In genomic region chr2:72398227-72398626, GRCm38 (mm10) we compare ENCODE assay signal across 9 mouse cellular contexts.
A peak's percentile ranks its signal among the peaks of the same experiment; 100 is the strongest.
DNase-seq lines count a peak whose midpoint lies in the region; ATAC-seq and TF ChIP-seq lines count a peak whose summit lies in the region.
"Had no signal": no experiment of that assay in that cellular context is flagged by ENCODE, and none has a peak within 500 bp of the region (broad histone marks: within the 10 kb centered on the region; RNA-seq: fewer than 3 reads in every experiment).

No protein-coding gene starts in this region.

- no peaks in the 10 kb centered on the region for H3K27me3 ChIP-seq in CH12.LX (replicated peaks)
- H3K27me3 ChIP-seq in liver, embryonic 13.5 days: no peaks in the 10 kb centered on the region

- H3K9ac ChIP-seq in CH12.LX (ENCODE audit: insufficient read depth, low read depth): no peak overlapping the region
- no peak overlapping the region for H3K9ac ChIP-seq in liver, embryonic 13.5 days

- dilution Hi-C loops in CH12.LX (cut with MboI; ENCODE audit: extremely low pct_ligation_motif_present, extremely low pct_unique_long_range_greater_than_20kb, low sequenced_read_pairs): no loop called here

- H3K36me3 ChIP-seq in CH12.LX (replicated peaks in 1 of 2; ENCODE audit: control insufficient read depth in 1 of 2, insufficient read depth in 1 of 2, low read length in 1 of 2): peaks cover 0 to 18% of the 10 kb centered on the region in 2 experiments
- H3K36me3 ChIP-seq in liver, embryonic 13.5 days: peaks cover 16% of the 10 kb centered on the region; the same call in 1 of the 2 replicates

- no peaks in the 10 kb centered on the region for H3K9me3 ChIP-seq in CH12.LX (replicated peaks; ENCODE audit: low read length)
- H3K9me3 ChIP-seq in liver, embryonic 13.5 days (replicated peaks): no peaks in the 10 kb centered on the region

- no peak overlapping the region for H3K27ac ChIP-seq in CH12.LX (ENCODE audit: insufficient read depth, low read depth)
- H3K27ac ChIP-seq in liver, embryonic 13.5 days: no peak overlapping the region
- H3K27ac ChIP-seq: macrophage had no signal

- no peak for TF ChIP-seq POLR2A in CH12.LX (IDR thresholded peaks at IDR 0.05; ENCODE audit: low read depth, low read length)

- in situ Hi-C loops in CH12.LX (cut with MboI; ENCODE audit: low pct_ligation_motif_present, low pct_unique_long_range_greater_than_20kb, low sequenced_read_pairs): loop anchor here (10.0 kb wide), 1 partner anchor 163 kb away; no protein-coding TSS in a partner anchor

- TF ChIP-seq CTCF in CH12.LX (conservative IDR thresholded peaks at IDR 0.05 in 1 of 2, IDR thresholded peaks at IDR 0.05 in 1 of 2; ENCODE audit: low read depth in 2 of 2, low read length in 2 of 2): peak; percentile 38 to 61; a peak in 3 of 4 replicates

- TF ChIP-seq EP300 in CH12.LX (IDR thresholded peaks at IDR 0.05; ENCODE audit: low read length): no peak

- peak; percentile 16; the same call in 1 of the 2 replicates for TF ChIP-seq RAD21 in CH12.LX (IDR thresholded peaks at IDR 0.05; ENCODE audit: low read depth, low read length)

- intact Hi-C loops in heart, postnatal 10 days (cut with DNase I): loop anchor here (10.0 kb wide), 1 partner anchor 363 kb away; no protein-coding TSS in a partner anchor

- 15% methylated on average over 13 of the region's 13 CpGs for WGBS in liver, embryonic 13.5 days (ENCODE audit: insufficient replicate concordance)

- no peaks in the 10 kb centered on the region for H3K4me1 ChIP-seq in CH12.LX (ENCODE audit: control insufficient read depth in 1 of 2, insufficient read depth in 2 of 2)
- H3K4me1 ChIP-seq in liver, embryonic 13.5 days (replicated peaks): peaks cover 14% of the 10 kb centered on the region

- H3K4me2 ChIP-seq in CH12.LX (ENCODE audit: insufficient read depth, low read depth, poor library complexity, severe bottlenecking): no peak overlapping the region
- peak overlapping the region; percentile 38 for H3K4me2 ChIP-seq in liver, embryonic 13.5 days

- peak; percentile 9 for DNase-seq in cerebellum, adult 8-10 months
- no peak for DNase-seq in cerebellum, adult 11 months
- DNase-seq in CH12.LX (ENCODE audit: extremely low read depth): peak; percentile 19
- peak; percentile 14 to 41 for DNase-seq in cerebellum, postnatal 25 days
- DNase-seq in heart, postnatal 10 days: peak; percentile 71 to 85
- peak; percentile 57 for DNase-seq in liver, embryonic 13.5 days
- DNase-seq in retina, postnatal 1 day: peak; percentile 41
- no peak for DNase-seq in natural killer cell, adult 2 months (ENCODE audit: low spot score in 2 of 2)

- no peak overlapping the region for H3K4me3 ChIP-seq in CH12.LX (replicated peaks in 1 of 3; ENCODE audit: low read depth in 2 of 3, low read length in 2 of 3, poor library complexity in 1 of 3)
- no peak overlapping the region for H3K4me3 ChIP-seq in liver, embryonic 13.5 days (replicated peaks)

- H3K79me2 ChIP-seq in CH12.LX (replicated peaks; ENCODE audit: control insufficient read depth, extremely low read depth, insufficient read depth, poor library complexity, severe bottlenecking): no peaks in the 10 kb centered on the region

- peak; percentile 92 for ATAC-seq in liver, embryonic 13.5 days (ENCODE audit: low read depth)

TF ChIP-seq in CH12.LX, 34 proteins besides CTCF, POLR2A, EP300 and RAD21:
- TF ChIP-seq SIN3A (IDR thresholded peaks at IDR 0.05; ENCODE audit: low read length) (no peak), SMC3 (IDR thresholded peaks at IDR 0.05; ENCODE audit: low read depth, low read length) (peak; percentile 44), ETS1 (conservative IDR thresholded peaks at IDR 0.05; ENCODE audit: low read depth, low read length) (no peak), BHLHE40 (IDR thresholded peaks at IDR 0.05; ENCODE audit: low read depth, low read length) (peak; percentile 65)

Comparison
In these comparisons a context has a peak if more than half of its experiments do, and no peak if none do; other contexts are left out.
1. DNase-seq: peak in cerebellum, adult 8-10 months (single experiment), CH12.LX (single experiment), cerebellum, postnatal 25 days (2 of 2), heart, postnatal 10 days (2 of 2), liver, embryonic 13.5 days (single experiment) and retina, postnatal 1 day (single experiment); none in cerebellum, adult 11 months (single experiment) and natural killer cell, adult 2 months (0 of 2).